Mouse (Mus musculus): ENCODE measurements around the gene Leap2. TPM values are rescaled to one million over a fixed set of nuclear protein-coding genes. Genes with fewer than 3 reads are reported as not detected.
"Not testable (repeated sequence)": the region's sequence is repeated elsewhere in the genome, so short reads cannot be mapped to it uniquely, and the experiment has no call there.

Leap2 gene
- polyA plus RNA-seq, 1 experiment from 2014 or later, result 78.2 TPM

DNA sequence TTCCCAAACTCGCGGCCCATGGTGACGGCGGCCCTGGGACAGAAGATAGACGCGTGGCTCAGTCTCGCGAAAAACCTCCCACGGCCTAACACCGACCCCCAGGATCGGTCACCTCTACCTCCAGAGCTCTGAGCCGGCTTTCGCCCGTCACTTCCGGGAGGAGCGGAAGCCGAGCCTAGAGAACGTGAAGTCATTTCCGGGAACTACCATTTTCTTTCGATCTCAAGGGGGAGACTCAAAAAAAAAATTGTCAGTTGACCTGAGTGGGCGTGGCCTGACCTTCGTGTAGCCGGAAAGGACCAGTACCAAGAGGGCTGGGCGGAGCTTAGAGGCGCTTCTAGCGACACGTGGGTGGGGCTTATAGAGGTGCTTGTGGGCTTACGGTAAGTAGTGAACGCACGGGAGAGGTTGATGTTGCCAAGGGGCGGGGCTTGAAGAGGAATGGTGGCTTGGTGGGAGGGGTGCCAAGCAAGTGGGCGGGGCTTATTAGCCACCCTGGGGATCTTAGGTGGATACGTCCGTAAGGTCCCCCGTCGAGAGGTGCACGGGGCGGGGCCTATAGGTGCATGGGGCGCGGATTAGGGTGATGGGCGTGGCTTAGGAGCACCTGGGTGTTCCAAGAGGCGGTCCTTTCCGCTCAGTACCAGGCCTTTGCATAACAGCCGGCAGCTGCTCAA lies 7.8 kb upstream of the Leap2 start, which contains the start of the genes Uqcrq and Gdf9:
Gene Uqcrq (minus strand): TSS at position 162 of the 677 bp plus-strand sequence.
Gene Gdf9 (plus strand): TSS at position 354 of the 677 bp plus-strand sequence.
- no peaks in the 10 kb centered on the region for H3K9me3 ChIP-seq (replicated peaks; ENCODE audit: control insufficient read depth, low read length)
- peak within 1 kb of the TSS; percentile 95 for H3K4me3 ChIP-seq (ENCODE audit: low read depth, low read length)
- ATAC-seq (ENCODE audit: low read depth), result peak; percentile 89
- peaks cover 35% of the 10 kb centered on the region for H3K4me1 ChIP-seq (ENCODE audit: control insufficient read depth, low read depth, low read length)
- peak within 1 kb of the TSS; percentile 92 for H3K9ac ChIP-seq (ENCODE audit: low read depth, low read length)
- H3K27me3 ChIP-seq (ENCODE audit: control insufficient read depth, insufficient read depth, low read depth, low read length), result no peaks in the 10 kb centered on the region
- peak within 1 kb of the TSS; percentile 91 for H3K27ac ChIP-seq (ENCODE audit: low read length)
- H3K36me3 ChIP-seq (ENCODE audit: control insufficient read depth, insufficient read depth), result peaks cover 12% of the 10 kb centered on the region
- WGBS (ENCODE audit: insufficient replicate concordance), result under 1% methylated on average over 44 of the region's 44 CpGs
- H3K4me2 ChIP-seq (ENCODE audit: low read depth, low read length), result peak within 1 kb of the TSS; percentile 88

DNA sequence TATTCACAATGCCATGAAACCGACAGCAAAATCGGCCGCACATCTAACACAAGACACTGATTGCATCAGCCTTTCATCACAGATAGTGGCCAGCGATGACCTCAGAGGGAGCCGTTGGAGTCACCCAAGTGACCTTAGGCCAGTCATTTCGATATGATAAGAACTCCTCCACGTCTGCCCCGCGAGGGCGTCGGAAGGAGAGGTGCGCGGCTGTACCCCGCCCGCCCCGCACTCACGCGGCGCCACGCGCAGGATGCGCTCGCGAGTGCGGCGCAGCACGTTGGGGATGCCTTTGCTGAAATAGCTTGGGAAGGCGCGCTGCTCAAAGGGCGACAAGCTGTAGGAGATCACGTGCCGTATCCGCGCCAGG lies 7.3 kb upstream of the Leap2 start:
- Histone ChIP-seq H3K4me2 (ENCODE audit: low read depth, low read length) (peak overlapping the region; percentile 88), H3K27ac (ENCODE audit: low read length) (peak overlapping the region; percentile 91), H3K9ac (ENCODE audit: low read depth, low read length) (peak overlapping the region; percentile 92), H3K36me3 (ENCODE audit: control insufficient read depth, insufficient read depth) (peaks cover 12% of the 10 kb centered on the region), H3K4me1 (ENCODE audit: control insufficient read depth, low read depth, low read length) (peaks cover 35% of the 10 kb centered on the region), H3K4me3 (ENCODE audit: low read depth, low read length) (peak overlapping the region; percentile 95), H3K9me3 (replicated peaks; ENCODE audit: control insufficient read depth, low read length) (no peaks in the 10 kb centered on the region), H3K27me3 (ENCODE audit: control insufficient read depth, insufficient read depth, low read depth, low read length) (no peaks in the 10 kb centered on the region)
- under 1% methylated on average over 34 of the region's 34 CpGs for whole genome bisulfite sequencing (ENCODE audit: insufficient replicate concordance)
- peak; percentile 17 for ATAC-seq (ENCODE audit: low read depth)

DNA sequence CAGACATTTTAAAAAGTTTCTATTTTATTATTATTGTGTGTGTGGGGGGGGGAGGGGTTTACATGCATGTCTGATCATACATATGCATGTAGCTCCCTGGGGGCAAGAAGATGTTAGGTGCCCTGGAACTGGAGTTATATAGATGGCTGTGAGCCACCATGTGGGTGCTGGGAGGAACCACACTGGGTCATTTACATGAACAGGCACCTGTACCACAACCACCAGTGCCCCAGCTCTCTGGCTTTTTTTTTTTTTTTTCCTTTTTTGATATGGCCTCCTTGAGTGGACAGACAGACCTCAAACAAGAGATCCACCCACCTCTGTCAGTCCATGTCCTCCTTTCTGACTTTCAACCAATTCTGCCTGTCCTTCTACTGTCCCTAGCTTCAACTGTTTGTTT lies 6.2 kb upstream of the Leap2 start:
- Histone ChIP-seq H3K9me3 (replicated peaks; ENCODE audit: control insufficient read depth, low read length) (no peaks in the 10 kb centered on the region), H3K4me3 (ENCODE audit: low read depth, low read length) (peak overlapping the region; percentile 95), H3K27ac (ENCODE audit: low read length) (no peak overlapping the region), H3K4me1 (ENCODE audit: control insufficient read depth, low read depth, low read length) (peaks cover 35% of the 10 kb centered on the region), H3K9ac (ENCODE audit: low read depth, low read length) (peak overlapping the region; percentile 92; the same call in 1 of the 2 replicates), H3K4me2 (ENCODE audit: low read depth, low read length) (peak overlapping the region; percentile 88), H3K36me3 (ENCODE audit: control insufficient read depth, insufficient read depth) (peaks cover 12% of the 10 kb centered on the region), H3K27me3 (ENCODE audit: control insufficient read depth, insufficient read depth, low read depth, low read length) (no peaks in the 10 kb centered on the region)
- ATAC-seq (ENCODE audit: low read depth), result no peak

DNA sequence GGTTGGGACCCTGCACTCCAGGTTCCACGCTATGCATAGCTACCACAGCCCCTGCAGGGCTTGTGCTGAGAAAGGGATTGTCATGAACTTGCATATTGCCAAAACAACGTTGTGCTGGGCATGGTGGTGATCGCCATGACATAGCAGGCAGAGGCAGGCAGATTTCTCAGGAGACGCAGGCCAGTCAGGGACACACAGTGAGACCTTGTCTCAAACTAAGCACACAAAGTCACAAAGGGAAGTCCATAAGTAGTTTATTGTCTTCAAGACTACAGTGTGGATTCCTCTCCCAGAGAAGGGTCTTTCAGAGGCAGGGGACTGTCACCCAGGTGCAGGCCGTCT lies 5.7 kb upstream of the Leap2 start:
- Histone ChIP-seq H3K27ac (ENCODE audit: low read length) (no peak overlapping the region), H3K4me1 (ENCODE audit: control insufficient read depth, low read depth, low read length) (peaks cover 35% of the 10 kb centered on the region), H3K27me3 (ENCODE audit: control insufficient read depth, insufficient read depth, low read depth, low read length) (no peaks in the 10 kb centered on the region), H3K9ac (ENCODE audit: low read depth, low read length) (no peak overlapping the region), H3K4me3 (ENCODE audit: low read depth, low read length) (no peak overlapping the region), H3K36me3 (ENCODE audit: control insufficient read depth, insufficient read depth) (peaks cover 12% of the 10 kb centered on the region), H3K9me3 (replicated peaks; ENCODE audit: control insufficient read depth, low read length) (no peaks in the 10 kb centered on the region), H3K4me2 (ENCODE audit: low read depth, low read length) (no peak overlapping the region)
- 78% methylated on average over 5 of the region's 5 CpGs for WGBS (ENCODE audit: insufficient replicate concordance)
- no peak for ATAC-seq (ENCODE audit: low read depth)

DNA sequence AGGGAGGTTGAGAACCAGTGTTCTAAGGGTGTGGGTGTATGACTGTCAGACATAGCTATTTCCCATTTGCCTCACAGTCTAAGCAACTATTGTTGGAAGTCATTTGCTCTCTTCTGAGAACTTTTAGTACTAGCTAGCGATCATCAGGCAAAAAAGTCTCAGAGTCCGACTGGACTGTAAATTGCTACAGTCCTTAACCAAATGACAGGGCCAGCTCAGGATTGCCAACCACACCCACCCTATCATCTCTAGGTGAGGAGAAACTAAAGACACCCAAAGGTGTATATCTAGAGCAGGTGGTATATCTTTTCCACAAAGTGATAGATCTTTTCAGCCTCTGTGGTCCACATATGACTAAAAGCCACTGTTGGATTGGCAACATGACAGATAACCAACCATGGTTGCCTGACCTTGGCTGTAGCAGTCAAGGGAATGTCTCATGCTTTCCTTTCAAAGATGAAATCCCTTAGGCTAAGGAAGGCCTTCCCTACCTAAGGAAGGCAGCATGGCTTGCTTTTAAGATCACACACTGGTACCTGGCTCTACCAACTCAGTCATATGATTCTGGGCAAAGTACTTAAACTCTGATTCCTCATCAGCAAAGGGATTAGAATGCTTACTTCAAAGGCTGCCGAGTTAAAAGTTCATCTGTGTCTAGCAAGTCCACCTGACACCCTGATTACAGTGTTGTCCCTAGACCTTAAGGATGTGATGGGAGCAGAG lies 5.2 kb upstream of the Leap2 start:
- peaks cover 30% of the 10 kb centered on the region for H3K4me1 ChIP-seq (ENCODE audit: control insufficient read depth, low read depth, low read length)
- WGBS (ENCODE audit: insufficient replicate concordance), result 76% methylated on average over 3 of the region's 3 CpGs
- H3K27me3 ChIP-seq (ENCODE audit: control insufficient read depth, insufficient read depth, low read depth, low read length), result no peaks in the 10 kb centered on the region

DNA sequence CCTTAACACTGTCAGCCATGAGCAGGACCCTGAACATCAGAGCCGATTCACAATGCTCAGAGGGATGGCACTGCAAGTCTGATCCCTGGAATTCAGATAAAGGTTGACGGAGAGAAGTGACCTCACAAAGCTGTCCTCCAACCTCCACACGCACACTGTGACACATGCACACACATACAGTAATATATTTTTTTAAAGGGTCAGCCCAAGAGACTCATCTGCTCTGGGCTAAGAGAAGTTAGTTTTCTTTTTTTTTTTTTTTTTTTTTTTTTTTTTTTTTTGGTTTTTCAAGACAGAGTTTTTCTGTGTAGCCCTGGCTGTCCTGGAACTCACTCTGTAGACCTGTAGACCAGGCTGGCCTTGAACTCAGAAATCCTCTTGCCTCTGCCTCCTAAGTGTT lies 3.9 kb upstream of the Leap2 start:
- not testable (repeated sequence) for H3K9me3 ChIP-seq (replicated peaks; ENCODE audit: control insufficient read depth, low read length); H3K9ac ChIP-seq (ENCODE audit: low read depth, low read length); H3K27me3 ChIP-seq (ENCODE audit: control insufficient read depth, insufficient read depth, low read depth, low read length); ATAC-seq (ENCODE audit: low read depth); H3K4me3 ChIP-seq (ENCODE audit: low read depth, low read length); H3K27ac ChIP-seq (ENCODE audit: low read length); H3K4me2 ChIP-seq (ENCODE audit: low read depth, low read length)
- 77% methylated on average over 3 of the region's 3 CpGs for WGBS (ENCODE audit: insufficient replicate concordance)
- Histone ChIP-seq H3K4me1 (ENCODE audit: control insufficient read depth, low read depth, low read length) (peaks cover 17% of the 10 kb centered on the region), H3K36me3 (ENCODE audit: control insufficient read depth, insufficient read depth) (peaks cover 12% of the 10 kb centered on the region)

More for the DNA sequence above, 5.2 kb upstream of the Leap2 start:
- ATAC-seq (ENCODE audit: low read depth), result no peak
- Histone ChIP-seq H3K4me2 (ENCODE audit: low read depth, low read length) (no peak overlapping the region), H3K27ac (ENCODE audit: low read length) (no peak overlapping the region), H3K36me3 (ENCODE audit: control insufficient read depth, insufficient read depth) (peaks cover 12% of the 10 kb centered on the region), H3K9ac (ENCODE audit: low read depth, low read length) (no peak overlapping the region), H3K9me3 (replicated peaks; ENCODE audit: control insufficient read depth, low read length) (no peaks in the 10 kb centered on the region), H3K4me3 (ENCODE audit: low read depth, low read length) (no peak overlapping the region)

DNA sequence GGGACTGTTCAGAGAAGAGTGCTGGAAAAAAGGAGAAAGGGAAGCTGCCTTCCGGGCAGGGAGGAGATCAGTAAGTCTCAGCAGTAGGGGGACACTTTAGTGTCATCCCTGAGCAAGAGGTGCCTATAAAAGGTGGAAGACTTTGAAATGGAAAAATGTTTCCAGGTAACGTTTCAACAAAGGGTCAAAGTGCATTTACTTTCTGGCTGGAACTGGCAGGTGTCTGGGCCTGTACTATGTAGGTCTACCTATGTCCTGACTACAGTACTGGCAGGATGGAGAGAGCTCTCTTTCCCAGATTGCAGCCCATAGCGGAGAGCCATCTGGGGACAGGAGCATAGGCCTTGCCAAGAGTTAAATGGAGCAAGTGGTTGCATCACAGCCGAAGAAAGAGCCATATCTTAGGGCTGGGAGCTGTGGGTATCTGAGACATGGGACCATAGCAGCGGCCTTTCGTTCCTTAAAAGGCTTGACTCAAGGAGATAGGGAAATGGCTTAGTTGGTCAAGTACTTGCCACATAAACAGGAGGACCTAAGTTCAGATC lies 2.8 kb upstream of the Leap2 start:
- Histone ChIP-seq H3K4me3 (ENCODE audit: low read depth, low read length) (no peak overlapping the region), H3K27me3 (ENCODE audit: control insufficient read depth, insufficient read depth, low read depth, low read length) (no peaks in the 10 kb centered on the region), H3K27ac (ENCODE audit: low read length) (peak overlapping the region; percentile 31; the same call in 1 of the 2 replicates), H3K9ac (ENCODE audit: low read depth, low read length) (no peak overlapping the region), H3K9me3 (replicated peaks; ENCODE audit: control insufficient read depth, low read length) (no peaks in the 10 kb centered on the region), H3K4me2 (ENCODE audit: low read depth, low read length) (no peak overlapping the region), H3K4me1 (ENCODE audit: control insufficient read depth, low read depth, low read length) (peaks cover 9% of the 10 kb centered on the region), H3K36me3 (ENCODE audit: control insufficient read depth, insufficient read depth) (peaks cover 12% of the 10 kb centered on the region)
- 72% methylated on average over 6 of the region's 6 CpGs for WGBS (ENCODE audit: insufficient replicate concordance)
- ATAC-seq (ENCODE audit: low read depth), result no peak

DNA sequence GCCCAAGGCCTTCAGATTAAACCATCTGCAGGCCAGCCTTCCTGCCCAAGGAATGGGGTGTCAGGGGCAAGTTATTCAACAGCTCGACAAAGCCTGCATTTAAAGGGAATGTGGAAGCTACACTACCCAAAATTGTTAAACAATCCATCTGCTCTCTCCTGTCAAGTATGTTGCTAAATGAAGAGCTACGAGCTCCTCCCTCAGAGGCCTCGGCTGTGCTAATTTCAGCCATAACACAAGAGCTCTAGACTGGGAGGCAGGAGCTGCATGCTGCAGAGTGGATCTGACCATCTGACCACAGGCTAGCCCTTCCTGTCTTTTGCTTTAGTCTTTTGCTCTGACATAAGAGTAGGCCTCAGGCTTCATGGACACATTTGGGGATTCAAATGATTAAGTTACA lies 2.3 kb upstream of the Leap2 start:
- Histone ChIP-seq H3K27ac (ENCODE audit: low read length) (no peak overlapping the region), H3K4me2 (ENCODE audit: low read depth, low read length) (no peak overlapping the region), H3K36me3 (ENCODE audit: control insufficient read depth, insufficient read depth) (peaks cover 12% of the 10 kb centered on the region), H3K27me3 (ENCODE audit: control insufficient read depth, insufficient read depth, low read depth, low read length) (no peaks in the 10 kb centered on the region), H3K4me1 (ENCODE audit: control insufficient read depth, low read depth, low read length) (peaks cover 9% of the 10 kb centered on the region), H3K9ac (ENCODE audit: low read depth, low read length) (no peak overlapping the region), H3K4me3 (ENCODE audit: low read depth, low read length) (no peak overlapping the region), H3K9me3 (replicated peaks; ENCODE audit: control insufficient read depth, low read length) (no peaks in the 10 kb centered on the region)
- no peak for ATAC-seq (ENCODE audit: low read depth)
- 56% methylated on average over 3 of the region's 3 CpGs for whole genome bisulfite sequencing (ENCODE audit: insufficient replicate concordance)

DNA sequence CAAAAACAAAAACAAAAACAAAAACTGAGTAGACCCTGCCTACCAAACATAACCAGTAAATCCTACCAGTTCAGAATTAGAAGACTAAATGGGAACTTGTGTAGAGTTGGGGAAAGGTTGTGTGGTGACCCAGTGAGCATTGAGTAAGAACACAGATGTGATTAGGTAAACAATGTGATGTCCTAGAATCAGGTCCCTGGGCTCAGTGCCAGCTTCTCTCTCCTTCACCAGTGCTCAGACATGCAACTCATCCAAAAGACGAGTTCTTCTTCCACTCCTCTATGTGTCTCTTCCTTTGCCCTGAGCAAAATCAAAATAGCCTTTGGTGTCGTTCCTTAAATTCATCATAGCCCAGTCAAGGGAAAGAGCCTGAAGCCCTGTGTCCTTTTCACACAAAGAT lies 1.9 kb upstream of the Leap2 start:
- peaks cover 7% of the 10 kb centered on the region for H3K4me1 ChIP-seq (ENCODE audit: control insufficient read depth, low read depth, low read length)
- H3K4me3 ChIP-seq (ENCODE audit: low read depth, low read length), result no peak overlapping the region
- no peak overlapping the region for H3K9ac ChIP-seq (ENCODE audit: low read depth, low read length)
- H3K36me3 ChIP-seq (ENCODE audit: control insufficient read depth, insufficient read depth), result peaks cover 12% of the 10 kb centered on the region
- no peak overlapping the region for H3K4me2 ChIP-seq (ENCODE audit: low read depth, low read length)
- 59% methylated on average over 2 of the region's 2 CpGs for WGBS (ENCODE audit: insufficient replicate concordance)
- H3K27me3 ChIP-seq (ENCODE audit: control insufficient read depth, insufficient read depth, low read depth, low read length), result no peaks in the 10 kb centered on the region
- ATAC-seq (ENCODE audit: low read depth), result 0 out of 2 replicates have a peak, but pooled peaks have one; percentile 30
- H3K9me3 ChIP-seq (replicated peaks; ENCODE audit: control insufficient read depth, low read length), result no peaks in the 10 kb centered on the region
- no peak overlapping the region for H3K27ac ChIP-seq (ENCODE audit: low read length)
